Mouse (Mus musculus): ENCODE results near the gene Ptprn2.

The Ptprn2 gene

DNA sequence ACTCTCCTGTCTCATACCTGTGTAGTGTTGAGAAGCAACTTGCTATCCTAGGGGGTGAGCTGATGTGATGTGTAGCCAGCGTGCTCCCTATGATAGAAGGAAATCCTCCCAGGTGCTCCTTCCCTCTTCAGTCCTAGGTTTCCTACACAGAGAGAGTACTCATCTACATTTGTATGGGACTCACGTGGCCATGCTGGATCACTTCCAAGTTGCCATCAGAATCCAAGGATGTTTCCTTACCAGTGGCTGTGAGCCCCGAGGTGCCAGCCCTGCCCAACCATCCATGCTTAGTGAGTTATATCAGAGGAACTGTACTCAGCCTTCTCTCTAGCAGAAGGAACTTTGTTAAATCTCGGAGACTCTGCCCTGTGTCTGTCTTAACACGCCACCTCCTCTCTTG, 729.4 kb downstream of the Ptprn2 start:
- DNase-seq (ENCODE audit: inconsistent ontology term): peak; percentile 14

GRCm38 (mm10) chr12:117221909-117222308, 736.4 kb downstream of the Ptprn2 start:
- no peak for DNase-seq (ENCODE audit: inconsistent ontology term)

DNA sequence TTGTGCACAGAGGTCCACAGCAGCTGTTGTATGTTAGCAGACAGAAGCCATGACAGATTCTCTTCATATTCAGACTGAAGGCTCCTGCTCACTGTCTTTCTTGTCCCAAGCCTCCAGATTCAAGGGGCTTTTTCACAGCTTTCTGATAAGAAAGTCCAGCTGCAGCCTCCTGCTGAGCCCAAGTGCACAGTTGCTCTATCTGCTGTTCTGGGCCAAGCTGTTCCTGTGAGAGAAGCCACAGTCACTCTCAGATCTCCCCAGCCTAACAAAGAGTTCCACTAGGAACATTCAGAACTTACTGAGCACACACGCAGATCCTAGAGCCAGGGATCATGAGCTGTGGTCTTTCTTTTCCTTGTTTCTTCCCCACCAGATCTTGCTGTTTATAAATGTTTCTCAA, 738.5 kb downstream of the Ptprn2 start:
- DNase-seq (ENCODE audit: inconsistent ontology term): no peak

DNA sequence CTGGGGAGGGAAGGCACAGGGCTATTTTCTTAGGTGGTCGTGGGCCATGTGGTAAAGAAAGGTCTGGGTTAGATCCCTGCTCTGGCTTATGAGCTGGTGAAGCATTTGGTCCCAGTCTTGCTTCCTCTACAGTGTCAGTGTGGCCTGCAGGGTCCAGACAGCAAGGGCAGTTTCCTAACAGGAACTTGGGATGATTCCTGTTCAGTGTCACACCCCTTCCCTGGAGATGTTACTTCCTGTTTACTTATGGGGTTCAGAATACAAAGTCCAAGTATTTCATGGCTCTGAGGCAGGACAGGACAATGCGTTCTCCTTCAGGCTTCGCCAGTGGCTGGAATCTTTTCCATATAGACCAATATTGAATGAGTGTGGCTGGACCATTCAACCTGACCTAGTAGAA, 741.7 kb downstream of the Ptprn2 start:
- DNase-seq (ENCODE audit: inconsistent ontology term): no peak

DNA sequence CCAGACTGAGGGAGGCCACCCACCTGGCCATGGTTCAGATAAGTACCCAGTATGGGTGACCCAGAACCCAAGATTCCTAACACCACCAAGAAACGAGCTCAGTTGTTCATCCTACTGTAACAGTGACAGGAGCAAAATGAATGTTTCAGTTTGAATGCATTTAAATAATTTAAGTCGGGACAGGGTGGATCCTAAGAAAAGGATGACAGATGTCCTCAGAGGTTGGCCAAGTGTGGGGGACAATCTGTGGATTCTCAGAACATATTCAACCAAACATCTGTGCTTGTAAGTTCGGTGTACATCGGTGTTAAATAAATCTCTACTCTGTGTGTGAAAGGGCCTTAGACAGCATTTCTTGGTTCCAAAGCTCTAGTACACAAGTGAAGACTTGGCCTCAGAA, 743.9 kb downstream of the Ptprn2 start:
- no peak for DNase-seq (ENCODE audit: inconsistent ontology term)

- DNase-seq (ENCODE audit: inconsistent ontology term): no peak
Observed at GRCm38 (mm10) chr12:117230282-117230681, 744.8 kb downstream of the Ptprn2 start.

DNA sequence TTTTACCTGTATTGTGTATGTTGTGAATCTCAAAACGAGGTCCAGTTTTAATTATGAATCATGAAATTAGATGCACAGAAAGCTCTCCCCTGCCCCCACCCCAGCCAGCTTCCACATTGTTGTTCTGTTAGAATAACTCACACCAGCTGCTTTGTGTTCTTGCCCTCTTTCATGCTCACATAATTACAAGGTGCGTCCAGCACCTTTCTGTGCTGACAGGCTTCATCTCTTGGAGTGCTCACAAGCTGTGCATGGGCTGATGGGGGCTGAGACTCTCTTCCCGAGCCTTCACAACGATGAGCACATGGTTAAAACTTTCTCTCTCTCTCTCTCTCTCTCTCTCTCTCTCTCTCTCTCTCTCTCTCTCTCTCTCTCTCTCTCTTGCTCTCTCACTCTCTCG, 746.3 kb downstream of the Ptprn2 start:
- no peak for DNase-seq (ENCODE audit: inconsistent ontology term)

- DNase-seq (ENCODE audit: inconsistent ontology term): no peak
Observed at GRCm38 (mm10) chr12:117235114-117235513, 749.6 kb downstream of the Ptprn2 start.

DNA sequence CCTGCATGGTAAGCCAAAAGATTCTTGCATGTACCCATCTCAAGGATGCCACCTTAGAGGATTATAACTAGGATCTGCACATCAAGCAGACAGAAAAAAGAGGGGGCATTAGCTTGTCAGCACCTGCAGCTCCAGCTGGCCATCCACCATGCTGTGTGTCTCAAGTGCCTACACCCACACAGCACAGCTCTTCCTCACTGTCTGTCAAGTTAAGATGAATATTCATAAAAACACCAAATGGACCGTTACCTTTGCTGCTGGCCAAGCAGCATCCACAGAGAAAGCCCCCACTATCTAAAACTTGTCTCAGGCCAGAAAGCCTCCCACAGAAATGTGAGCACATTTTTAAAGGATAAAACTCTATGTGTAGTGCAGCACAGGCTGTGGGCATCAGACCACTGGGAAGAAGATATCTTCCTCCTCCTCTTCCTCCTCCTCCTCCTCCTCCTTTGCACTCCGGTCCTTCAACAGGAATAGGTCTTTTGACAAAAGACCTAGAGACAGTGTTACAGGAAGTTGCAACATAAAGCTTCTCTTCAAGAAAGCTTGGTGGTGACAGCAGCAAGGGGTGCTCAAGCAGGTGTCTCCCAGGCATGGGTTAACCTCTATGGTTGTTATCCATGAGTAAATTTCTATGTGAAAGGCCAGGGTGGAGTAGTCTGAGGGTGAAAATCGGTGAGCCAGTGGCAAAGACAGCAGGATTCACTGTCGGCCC, 750.7 kb downstream of the Ptprn2 start:
- DNase-seq (ENCODE audit: inconsistent ontology term): no peak

GRCm38 (mm10) chr12:117236981-117237380, 751.5 kb downstream of the Ptprn2 start:
- DNase-seq (ENCODE audit: inconsistent ontology term): no peak

- DNase-seq (ENCODE audit: inconsistent ontology term): peak; percentile 87
Observed at GRCm38 (mm10) chr12:117239927-117240715, 754.6 kb downstream of the Ptprn2 start.

- peak; percentile 47 for DNase-seq (ENCODE audit: inconsistent ontology term)
Observed at GRCm38 (mm10) chr12:117242181-117242580, 756.7 kb downstream of the Ptprn2 start.

DNA sequence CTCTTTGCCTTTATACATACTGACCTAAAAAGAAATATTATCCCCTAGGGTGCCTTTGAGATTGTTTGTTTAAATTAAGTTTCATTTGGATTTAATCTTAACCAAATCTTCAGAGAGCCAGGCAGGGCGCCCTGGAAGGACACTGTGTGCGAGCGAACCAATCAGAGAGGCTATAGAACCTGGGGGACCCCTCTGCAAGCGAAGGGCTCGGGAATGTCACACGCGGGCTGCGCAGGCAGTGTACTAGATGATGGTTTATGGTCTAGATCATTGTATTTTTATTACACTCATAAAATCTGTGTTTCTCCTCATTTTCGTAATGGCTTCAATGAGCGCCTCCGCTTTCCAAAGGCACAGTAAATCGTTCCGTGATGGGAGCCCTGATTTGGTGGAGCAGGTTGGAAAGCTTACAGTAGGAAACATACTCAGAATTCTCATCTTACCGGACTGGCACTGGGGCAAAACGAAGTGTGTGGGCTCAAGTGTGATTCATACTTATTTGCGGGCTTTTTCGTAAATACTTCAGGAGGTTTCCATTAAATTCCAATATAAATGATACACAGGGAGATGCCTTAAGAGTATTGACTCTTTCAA, 760.5 kb downstream of the Ptprn2 start:
- DNase-seq (ENCODE audit: inconsistent ontology term): no peak

DNA sequence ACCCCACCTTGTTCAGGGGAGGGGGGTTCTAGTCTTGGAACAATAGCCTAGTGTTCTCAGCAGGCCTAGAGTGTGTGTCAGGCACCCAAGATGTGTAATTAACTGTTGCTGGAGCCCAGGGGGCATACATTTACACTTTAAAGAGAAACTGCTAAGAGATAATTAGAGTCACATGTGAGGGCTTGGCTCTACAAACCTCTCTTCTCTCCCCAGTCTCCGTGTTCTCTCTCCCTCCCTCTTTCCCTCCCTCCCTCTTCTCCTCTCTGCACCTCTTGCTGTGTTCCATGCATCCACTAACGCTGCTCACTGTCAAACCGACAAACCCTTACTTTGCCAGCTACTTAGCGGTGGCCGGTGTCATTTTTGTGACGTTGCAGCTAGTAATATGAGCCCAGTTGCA, 764.9 kb downstream of the Ptprn2 start:
- no peak for DNase-seq (ENCODE audit: inconsistent ontology term)

DNA sequence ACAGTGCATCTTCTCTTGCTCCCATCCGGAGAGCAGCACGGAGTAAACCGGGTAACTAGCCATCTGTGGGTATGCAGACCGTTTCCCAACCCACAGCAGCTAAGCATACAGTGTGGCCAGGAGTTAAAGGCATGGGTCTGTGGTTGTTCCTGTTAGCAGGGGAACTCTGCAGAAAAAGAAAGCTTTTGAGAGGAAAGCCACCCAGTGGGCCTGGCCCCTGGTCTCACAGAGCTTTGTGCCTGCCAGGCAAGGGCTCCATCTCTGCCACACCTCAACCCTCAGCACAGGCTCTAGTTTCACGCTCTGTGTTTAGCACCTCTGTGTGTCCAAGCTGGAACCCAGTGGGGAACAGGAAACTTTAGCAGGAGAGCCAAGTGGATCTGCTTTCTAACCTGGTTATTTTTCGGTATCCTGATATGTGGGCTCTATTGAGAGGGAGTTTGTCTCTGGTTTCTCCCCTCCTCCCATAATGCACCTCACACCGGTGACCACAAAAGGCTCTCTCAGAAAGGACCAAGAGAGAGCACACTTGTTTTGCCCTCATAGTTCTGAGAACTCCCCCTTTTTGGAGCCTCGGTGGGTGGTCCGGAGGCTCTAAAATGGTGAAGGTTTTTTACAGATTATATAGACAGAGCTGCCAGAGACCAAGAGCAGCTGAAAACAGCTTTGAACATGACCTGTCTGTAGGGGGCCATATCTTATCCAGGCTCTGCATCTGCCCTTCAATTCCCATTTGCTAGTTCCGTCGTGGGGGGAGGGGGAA, 766.3 kb downstream of the Ptprn2 start:
- no peak for DNase-seq (ENCODE audit: inconsistent ontology term)

DNA sequence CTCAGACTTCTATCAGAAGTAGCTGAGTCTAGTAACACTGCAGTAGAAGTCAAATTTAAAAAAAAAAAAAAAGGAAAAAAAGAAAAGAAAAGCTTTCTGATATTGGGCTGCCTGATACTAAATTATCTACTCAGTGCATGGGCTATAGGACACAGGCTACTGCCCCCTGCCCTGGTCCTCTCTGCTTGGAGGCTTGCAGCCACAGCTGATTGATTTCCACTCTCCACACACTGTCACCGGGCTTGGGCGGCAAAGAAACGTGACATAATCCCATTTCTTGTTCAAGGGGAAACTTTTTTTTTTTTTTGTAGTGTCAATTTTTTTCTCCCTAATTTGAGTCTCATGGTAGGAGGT, 766.9 kb downstream of the Ptprn2 start:
- DNase-seq (ENCODE audit: inconsistent ontology term): no peak

DNA sequence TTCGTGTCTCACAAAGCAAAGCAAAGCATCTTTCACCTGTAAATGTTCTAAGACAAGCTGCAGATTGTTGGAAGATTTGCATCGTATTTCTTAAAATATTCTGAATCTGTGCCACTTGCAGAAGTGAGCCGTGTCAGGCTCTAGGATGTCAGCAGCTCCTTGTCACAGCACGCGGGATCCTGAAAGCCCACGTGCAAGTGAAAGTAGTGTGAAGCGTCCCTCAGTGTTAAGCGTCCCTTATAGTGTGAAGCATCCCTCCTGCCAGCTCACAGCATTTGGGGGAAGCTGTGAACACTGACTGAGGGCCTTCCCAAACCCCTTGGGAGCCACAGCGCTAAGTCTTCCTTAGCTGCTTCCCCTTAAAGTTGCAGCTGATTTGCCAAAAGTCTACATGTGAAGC, 768.8 kb downstream of the Ptprn2 start:
- no peak for DNase-seq (ENCODE audit: inconsistent ontology term)

DNA sequence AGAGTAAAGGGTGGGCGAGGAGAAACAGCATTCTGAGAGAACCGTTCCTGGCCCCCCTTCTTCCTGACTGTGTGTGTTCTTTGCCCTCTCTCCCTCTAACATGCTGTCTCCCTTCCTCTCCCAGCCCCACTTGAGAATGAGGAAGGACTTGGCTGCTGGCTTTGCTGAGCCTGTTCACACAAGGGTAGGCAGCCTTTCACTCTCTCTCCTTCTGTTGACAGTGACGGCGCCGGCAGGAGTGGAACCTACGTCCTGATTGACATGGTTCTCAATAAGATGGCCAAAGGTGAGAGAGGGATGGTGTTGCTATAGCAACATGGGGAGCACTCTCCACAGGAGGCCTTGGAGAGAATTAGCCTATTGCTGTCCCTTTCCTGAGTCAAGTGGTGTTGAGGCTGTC, 769.8 kb downstream of the Ptprn2 start:
- no peak for DNase-seq (ENCODE audit: inconsistent ontology term)

- DNase-seq (ENCODE audit: inconsistent ontology term): no peak
Observed at GRCm38 (mm10) chr12:117255776-117256342, 770.3 kb downstream of the Ptprn2 start.

DNA sequence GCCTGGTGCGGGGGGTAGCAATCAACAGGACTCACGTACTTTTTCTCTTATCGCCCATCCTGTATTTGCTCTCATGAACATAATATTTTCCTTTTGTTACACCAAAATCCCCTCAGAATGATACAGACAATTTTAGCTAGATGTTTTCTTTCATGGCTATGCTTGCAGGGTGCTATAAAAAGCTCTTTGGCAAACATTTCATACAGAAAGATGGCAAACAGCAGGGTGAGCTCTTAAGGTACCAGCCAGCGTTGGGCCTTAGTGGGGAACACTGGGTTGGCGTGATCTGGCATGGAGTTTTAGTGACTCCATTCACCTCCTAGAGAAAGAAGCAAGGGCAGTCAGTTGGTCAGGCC, 771.3 kb downstream of the Ptprn2 start:
- DNase-seq (ENCODE audit: inconsistent ontology term): no peak

- DNase-seq (ENCODE audit: inconsistent ontology term): peak; percentile 17
Observed at GRCm38 (mm10) chr12:117257205-117257920, 771.8 kb downstream of the Ptprn2 start.
